Mouse (Mus musculus): ENCODE measurements around the gene Ino80.

GRCm38 (mm10) chr2:119356805-119357204, 120.7 kb downstream of the Ino80 start:
- TF ChIP-seq CTCF (IDR thresholded peaks at IDR 0.05; ENCODE audit: extremely low read depth, insufficient read length, insufficient replicate concordance, low read depth, low read length) (no peak), POLR2A (IDR thresholded peaks at IDR 0.05; ENCODE audit: low read depth, low read length) (no peak)

Measured in small intestine, adult 2 months (tissue).